Mouse (Mus musculus) G1E-ER4 (cell line): Measurements from ENCODE around the gene Sap30bp. TPM values are rescaled to one million over a fixed set of nuclear protein-coding genes. Genes with fewer than 3 reads are reported as not detected.

Experiments used
- GATA1 ChIP-seq: IDR thresholded peaks from one replicate; pipeline ENCODE4 v1.8.0; 2012; ENCODE audit warnings: low read length, inconsistent platforms
- polyA plus RNA-seq: library from polyadenylated mRNA; stranded (reverse); fragments of >175 nt; gene quantifications from 2 replicates; pipeline ENCODE4 v1.2.3, GENCODE M21; 2012

Sap30bp gene
- polyA plus RNA-seq, 1 experiment: 26.9 TPM

- no peak for TF ChIP-seq GATA1
Measured at GRCm38 (mm10) chr11:116004186-116004823, 71.2 kb downstream of the Sap30bp start.

GRCm38 (mm10) chr11:116004840-116005700 is 72.0 kb downstream of the Sap30bp start:
- no peak for TF ChIP-seq GATA1

- no peak for TF ChIP-seq GATA1
Measured at GRCm38 (mm10) chr11:116005701-116006419, 72.8 kb downstream of the Sap30bp start.

GRCm38 (mm10) chr11:116007095-116007850 is 74.2 kb downstream of the Sap30bp start:
- no peak for TF ChIP-seq GATA1

- no peak for TF ChIP-seq GATA1
Measured at GRCm38 (mm10) chr11:116008411-116008810, 75.3 kb downstream of the Sap30bp start.

GRCm38 (mm10) chr11:116008832-116009375 is 75.8 kb downstream of the Sap30bp start:
- TF ChIP-seq GATA1: no peak

GRCm38 (mm10) chr11:116009661-116010060 is 76.6 kb downstream of the Sap30bp start:
- no peak for TF ChIP-seq GATA1

- no peak for TF ChIP-seq GATA1
Measured at GRCm38 (mm10) chr11:116010146-116010545, 77.1 kb downstream of the Sap30bp start.

GRCm38 (mm10) chr11:116010948-116011347 is 77.9 kb downstream of the Sap30bp start:
- no peak for TF ChIP-seq GATA1

- TF ChIP-seq GATA1: no peak
Measured at GRCm38 (mm10) chr11:116011529-116012261, 78.6 kb downstream of the Sap30bp start.

GRCm38 (mm10) chr11:116012262-116012947 is 79.3 kb downstream of the Sap30bp start, which contains the start of gene Galk1:
TSS of gene Galk1 (minus strand) at chr11:116012719.
- TF ChIP-seq GATA1: no peak

- peak; percentile 38 for TF ChIP-seq GATA1
Measured at GRCm38 (mm10) chr11:116014821-116015220, 81.7 kb downstream of the Sap30bp start.

Other genes starting within 250 kb of the Sap30bp start
- gene Grb2, start 224.7 kb upstream of the Sap30bp start, polyA plus RNA-seq: 158 and 209 TPM in 2 replicates
- 54.3 and 62.3 TPM in 2 replicates for gene Tmem94, start 167.8 kb upstream of the Sap30bp start, polyA plus RNA-seq
- 0.68 and 0.82 TPM in 2 replicates for gene Caskin2, start 119.6 kb upstream of the Sap30bp start, polyA plus RNA-seq
- 50.6 and 63.7 TPM in 2 replicates for gene Tsen54, start 118.6 kb upstream of the Sap30bp start, polyA plus RNA-seq
- 23.4 and 41.3 TPM in 2 replicates for gene Llgl2, start 109.2 kb upstream of the Sap30bp start, polyA plus RNA-seq
- 0.41 and 0.46 TPM in 2 replicates for gene Myo15b, start 74.9 kb upstream of the Sap30bp start, polyA plus RNA-seq
- 9.2 and 13.4 TPM in 2 replicates for gene Smim5, start 33.3 kb upstream of the Sap30bp start, polyA plus RNA-seq
- 0.21 TPM in 1 of 2 replicates, not detected in the other for gene Smim6, start 21.3 kb upstream of the Sap30bp start, polyA plus RNA-seq
- 13.3 and 22.0 TPM in 2 replicates for gene Recql5, start 195 bp downstream of the Sap30bp start, polyA plus RNA-seq
- 0.04 and 0.13 TPM in 2 replicates for gene Itgb4, start 41.4 kb downstream of the Sap30bp start, polyA plus RNA-seq
- 95.4 and 132 TPM in 2 replicates for gene Galk1, start 79.4 kb downstream of the Sap30bp start, polyA plus RNA-seq
- 312 and 429 TPM in 2 replicates for gene H3f3b, start 94.7 kb downstream of the Sap30bp start, polyA plus RNA-seq
- 56.9 and 68.4 TPM in 2 replicates for gene Unk, start 97.0 kb downstream of the Sap30bp start, polyA plus RNA-seq
- 170 and 235 TPM in 2 replicates for gene Unc13d, start 144.7 kb downstream of the Sap30bp start, polyA plus RNA-seq
- gene Wbp2, start 153.7 kb downstream of the Sap30bp start, polyA plus RNA-seq: 591 and 669 TPM in 2 replicates
- gene Trim47, start 193.9 kb downstream of the Sap30bp start, polyA plus RNA-seq: not detected in 2 replicates
- not detected in 2 replicates for gene Trim65, start 197.8 kb downstream of the Sap30bp start, polyA plus RNA-seq
- 152 and 200 TPM in 2 replicates for gene Mrpl38, start 205.6 kb downstream of the Sap30bp start, polyA plus RNA-seq
- 26.9 and 34.1 TPM in 2 replicates for gene Fbf1, start 234.9 kb downstream of the Sap30bp start, polyA plus RNA-seq